Mouse (Mus musculus) cerebellum, adult 18-20 months (tissue): ENCODE data around the gene Ccdc28b.

Source experiments
- DNase-seq, 2 experiments: peaks; one replicate each; pipeline ENCODE4 v3.0.0; 2021

Gene Ccdc28b

DNA sequence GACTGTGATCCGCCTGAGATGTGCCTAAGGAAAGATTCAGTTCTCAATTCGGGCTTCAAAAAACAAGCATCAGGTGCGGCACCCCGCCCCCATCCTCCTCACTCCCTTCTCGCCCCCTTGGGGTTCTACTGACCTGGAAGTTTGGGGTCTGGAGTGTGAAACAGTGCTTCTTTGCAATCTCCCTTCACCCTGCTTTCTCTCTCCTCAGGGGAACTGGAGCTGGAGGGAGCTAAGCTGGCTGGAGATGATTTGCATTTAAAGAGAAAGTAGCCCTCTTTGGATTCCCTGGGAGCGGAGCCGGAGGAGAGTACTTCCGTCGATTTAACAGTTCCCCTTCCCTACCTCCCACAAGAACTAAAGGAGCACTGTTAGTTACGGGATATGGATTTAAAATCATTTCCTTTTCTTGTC is at the start of gene Ccdc28b:
Gene Ccdc28b (minus strand): TSS at position 267 of the 411 bp plus-strand sequence.
- peak; percentile 62 to 69 for DNase-seq

- DNase-seq: peak in 1 of 2 experiments; percentile 15
Measured at GRCm38 (mm10) chr4:129672878-129673449, 49.2 kb upstream of the Ccdc28b start.

- DNase-seq: peak; percentile 88 to 95
Measured at GRCm38 (mm10) chr4:129672083-129672877, 48.5 kb upstream of the Ccdc28b start, which contains the start of gene Kpna6. Kpna6 (minus strand) TSS chr4:129672767.

DNA sequence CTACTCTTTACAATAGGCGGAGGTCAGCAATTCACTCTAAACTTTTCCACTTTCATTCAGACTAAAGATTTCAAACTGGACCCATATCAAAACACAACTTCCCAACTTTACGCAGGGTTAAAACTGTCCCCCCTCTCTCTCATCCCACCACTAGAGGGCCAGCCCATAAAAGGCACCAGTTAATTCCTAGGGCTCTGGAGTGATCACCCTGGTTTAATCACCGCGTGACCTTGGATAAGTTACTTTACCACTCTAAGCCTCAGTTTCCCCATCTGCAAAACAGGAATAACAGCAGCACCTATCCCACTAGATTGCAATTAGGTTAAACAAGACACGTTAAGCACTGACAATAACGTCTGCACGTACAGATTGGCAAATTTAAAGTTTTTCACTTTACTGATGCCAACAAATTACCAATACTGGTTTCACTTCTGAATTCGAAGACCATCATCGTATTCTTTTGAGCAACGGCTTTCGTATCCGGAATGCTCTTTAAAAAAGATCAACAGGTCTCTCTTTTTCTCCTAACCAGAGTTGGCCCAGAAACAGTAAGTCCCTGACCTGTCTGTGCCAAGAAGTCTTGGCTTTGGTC is 47.8 kb upstream of the Ccdc28b start:
- DNase-seq: peak; percentile 54 to 56

DNA sequence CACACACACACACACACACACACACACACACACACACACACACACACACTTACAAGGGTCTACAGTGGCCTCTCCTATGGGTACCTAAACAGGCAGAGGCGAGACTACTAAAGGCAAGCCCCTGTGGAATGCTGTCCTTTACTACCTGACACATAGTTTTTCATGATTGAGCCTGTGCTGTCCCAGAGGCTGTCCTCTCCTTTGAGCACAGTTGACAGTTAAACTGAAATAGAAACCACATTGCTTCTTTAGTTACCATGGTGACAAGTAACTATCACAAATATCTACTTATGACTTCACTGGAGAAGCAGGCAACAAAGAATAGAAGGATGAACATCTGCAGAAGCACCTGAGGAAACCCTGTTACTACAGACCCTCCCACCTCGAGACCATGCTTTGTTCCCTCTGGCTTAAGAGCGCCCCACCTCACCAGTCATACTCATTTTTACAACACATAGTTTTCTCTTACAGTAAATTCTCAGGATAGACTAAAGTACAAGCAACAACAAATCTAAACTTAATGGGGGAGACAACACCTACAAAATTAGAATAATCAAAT is 38.6 kb upstream of the Ccdc28b start:
- DNase-seq: no peak

DNA sequence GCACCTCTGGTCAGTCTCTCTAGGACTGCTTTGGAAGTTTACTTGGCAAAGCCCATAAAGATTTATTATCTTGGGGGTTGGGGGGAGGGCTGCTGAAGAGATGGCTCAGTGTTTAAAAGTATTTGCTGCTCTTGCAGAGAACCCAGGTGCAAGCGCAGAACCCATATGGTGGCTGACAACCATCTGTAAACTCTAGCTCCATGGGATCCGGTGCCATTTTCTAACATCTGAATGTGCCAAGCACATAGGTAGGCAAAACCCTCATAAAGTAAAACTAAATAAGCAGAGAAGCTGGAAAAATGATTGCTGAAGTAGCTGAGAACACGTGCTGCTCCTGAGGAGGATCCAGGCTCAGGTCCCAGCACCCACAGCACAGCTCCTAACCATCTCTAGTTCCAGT is 37.8 kb upstream of the Ccdc28b start:
- no peak for DNase-seq

- no peak for DNase-seq
Measured at GRCm38 (mm10) chr4:129654770-129655169, 31.0 kb upstream of the Ccdc28b start.

GRCm38 (mm10) chr4:129650359-129650758 is 26.6 kb upstream of the Ccdc28b start:
- DNase-seq: no peak

- no peak for DNase-seq
Measured at GRCm38 (mm10) chr4:129648656-129649055, 24.9 kb upstream of the Ccdc28b start.

- no peak for DNase-seq
Measured at GRCm38 (mm10) chr4:129645204-129645603, 21.5 kb upstream of the Ccdc28b start.

DNA sequence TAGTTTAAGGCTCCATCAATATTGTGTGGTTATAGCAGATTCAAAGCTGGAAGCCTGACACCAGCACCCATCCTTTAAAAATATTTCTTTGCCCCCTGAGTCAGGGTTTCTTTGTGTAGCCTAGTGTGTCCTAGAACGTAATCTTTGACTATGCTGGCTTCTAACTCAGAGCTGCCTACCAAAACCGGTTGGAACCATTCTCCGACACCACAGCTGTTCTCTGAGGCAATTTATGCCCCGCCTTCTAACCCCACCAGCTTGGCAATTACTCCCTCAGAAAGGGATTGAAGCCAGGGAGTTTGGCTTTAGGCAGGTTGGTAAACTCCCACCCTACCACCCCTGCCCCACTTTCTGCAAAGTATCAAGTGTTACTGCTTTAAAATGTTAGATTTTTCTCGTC is 18.0 kb upstream of the Ccdc28b start:
- DNase-seq: no peak

DNA sequence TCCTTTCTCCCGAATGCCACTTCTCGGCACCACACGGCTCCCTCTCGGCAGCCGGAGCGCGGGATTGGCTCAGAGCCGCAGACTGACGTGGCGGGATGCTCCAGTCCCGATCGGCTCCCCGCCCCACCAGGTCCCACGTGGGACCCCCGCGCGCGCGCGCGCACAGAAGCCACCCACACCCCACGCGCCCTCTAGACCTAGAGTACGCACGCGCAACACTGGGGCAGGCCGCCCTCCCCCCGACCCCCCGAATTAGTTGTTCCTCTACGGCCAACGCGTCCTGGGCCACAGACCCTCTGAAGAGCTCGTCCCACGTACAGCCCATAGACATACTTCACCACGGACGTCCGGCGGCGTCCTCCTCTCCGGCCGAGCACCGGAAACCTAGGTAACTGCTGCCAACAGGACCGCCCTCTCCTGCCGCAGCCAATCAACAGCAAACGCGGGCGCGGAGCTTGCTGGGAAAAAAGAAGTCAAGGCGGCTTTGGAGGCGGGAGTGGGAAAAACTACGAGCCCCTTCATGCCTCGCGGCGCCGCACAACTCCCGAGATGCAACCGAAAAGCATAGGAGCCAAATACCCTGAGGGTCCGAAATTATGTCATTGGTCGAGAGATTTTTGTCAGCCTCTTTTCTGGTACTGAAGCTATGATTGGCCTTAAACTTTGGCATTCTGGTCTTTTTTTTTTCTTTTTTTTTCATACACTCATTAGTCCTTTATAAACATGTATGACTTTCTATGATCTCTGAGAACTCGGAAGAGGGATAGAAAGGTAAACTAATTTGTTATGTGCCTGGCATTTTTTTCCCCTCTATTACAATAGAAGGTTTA is 17.1 kb upstream of the Ccdc28b start, which contains the start of gene Txlna:
Gene Txlna (minus strand): TSS at position 428 of the 830 bp plus-strand sequence.
- DNase-seq: peak; percentile 97 to 99

DNA sequence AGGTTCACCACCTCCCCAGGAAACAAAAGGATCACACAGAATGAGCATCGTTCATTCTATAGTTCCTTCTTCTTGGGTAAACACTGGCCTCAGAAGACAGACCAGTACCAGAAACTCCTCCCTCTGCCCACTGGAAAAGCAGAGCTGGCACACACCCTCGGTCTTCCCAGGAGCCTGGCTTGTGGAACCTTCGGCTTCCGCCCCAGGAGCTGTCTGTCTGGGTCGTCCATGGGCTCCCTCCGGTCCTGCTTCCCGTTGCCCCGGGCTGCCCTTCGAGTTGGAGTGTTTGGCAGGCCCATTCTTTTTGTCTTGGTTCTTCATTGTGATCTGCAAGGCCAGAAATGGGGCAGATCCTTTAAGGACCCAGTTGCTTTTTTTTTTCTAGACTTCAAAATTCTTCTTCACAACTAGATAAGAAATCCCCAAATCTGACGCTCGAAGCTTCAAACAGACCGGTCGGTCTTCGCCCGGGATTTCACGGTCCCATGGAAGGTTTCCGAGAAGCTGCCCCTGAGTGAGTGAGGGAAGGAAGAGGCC is 16.4 kb upstream of the Ccdc28b start:
- peak; percentile 63 for DNase-seq

GRCm38 (mm10) chr4:129639221-129639620 is 15.5 kb upstream of the Ccdc28b start:
- no peak for DNase-seq

DNA sequence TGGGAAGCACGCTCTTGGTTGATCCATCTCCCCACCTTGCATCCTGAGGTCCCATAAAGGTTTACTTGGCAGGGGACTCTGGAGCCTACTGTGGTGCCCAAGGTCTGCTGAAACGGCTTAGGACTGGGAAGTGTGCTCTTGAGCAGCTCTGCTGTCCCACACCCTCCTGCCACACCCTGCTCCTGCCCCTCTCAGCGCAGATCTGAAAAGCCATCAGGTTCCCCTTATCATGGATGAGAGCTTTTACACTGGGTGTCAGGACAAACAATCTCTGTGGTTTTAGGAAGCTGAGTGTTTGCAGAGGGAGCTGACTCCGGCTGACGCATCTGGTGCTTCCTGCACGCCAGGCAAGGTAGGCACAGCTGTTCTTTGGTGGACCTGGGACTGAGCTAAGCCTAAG is 10.1 kb upstream of the Ccdc28b start:
- DNase-seq: no peak

DNA sequence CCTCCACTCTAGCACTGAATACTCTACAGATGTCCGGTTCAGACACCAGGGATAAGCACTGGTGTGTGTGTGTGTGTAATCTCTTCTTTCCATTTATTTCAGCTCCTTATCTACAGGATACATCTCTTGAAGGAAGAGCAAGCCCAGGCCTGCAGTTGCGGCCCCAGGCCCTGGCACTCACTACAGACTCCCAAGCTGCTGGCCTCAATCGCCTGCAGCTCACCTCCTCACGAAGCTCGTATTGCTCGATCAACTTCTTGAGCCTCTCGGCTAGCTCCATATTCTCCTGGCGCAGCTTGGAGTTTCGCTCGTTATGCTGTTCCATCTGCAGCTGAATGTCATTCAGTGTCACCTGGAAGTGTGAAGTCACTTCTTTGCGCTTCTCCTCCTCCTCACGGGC is 8.1 kb upstream of the Ccdc28b start:
- no peak for DNase-seq

DNA sequence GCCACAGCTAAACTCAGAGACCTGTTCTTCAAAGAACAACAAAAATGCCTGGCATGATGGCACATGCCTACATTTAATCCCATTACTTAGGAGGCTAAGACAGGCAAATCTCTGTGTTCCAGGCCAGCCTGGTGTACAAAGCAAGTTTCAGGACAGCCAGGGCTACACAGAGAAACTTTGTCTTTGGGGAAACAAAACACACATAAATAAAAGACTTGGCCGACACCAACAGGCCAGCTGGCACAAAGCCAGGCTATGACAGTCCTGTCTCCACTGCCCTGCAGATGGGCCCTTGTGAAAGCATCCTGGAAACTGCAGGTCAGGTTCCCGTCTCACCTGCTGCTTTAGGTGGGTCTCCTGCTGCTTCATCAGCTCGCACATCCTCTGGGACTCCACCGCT is 7.2 kb upstream of the Ccdc28b start:
- peak; percentile 50 to 62 for DNase-seq

GRCm38 (mm10) chr4:129626035-129626434 is 2.3 kb upstream of the Ccdc28b start:
- no peak for DNase-seq

GRCm38 (mm10) chr4:129625496-129625895 is 1.7 kb upstream of the Ccdc28b start:
- no peak for DNase-seq

- peak; percentile 66 to 71 for DNase-seq
Measured at GRCm38 (mm10) chr4:129625029-129625370, 1.3 kb upstream of the Ccdc28b start.

DNA sequence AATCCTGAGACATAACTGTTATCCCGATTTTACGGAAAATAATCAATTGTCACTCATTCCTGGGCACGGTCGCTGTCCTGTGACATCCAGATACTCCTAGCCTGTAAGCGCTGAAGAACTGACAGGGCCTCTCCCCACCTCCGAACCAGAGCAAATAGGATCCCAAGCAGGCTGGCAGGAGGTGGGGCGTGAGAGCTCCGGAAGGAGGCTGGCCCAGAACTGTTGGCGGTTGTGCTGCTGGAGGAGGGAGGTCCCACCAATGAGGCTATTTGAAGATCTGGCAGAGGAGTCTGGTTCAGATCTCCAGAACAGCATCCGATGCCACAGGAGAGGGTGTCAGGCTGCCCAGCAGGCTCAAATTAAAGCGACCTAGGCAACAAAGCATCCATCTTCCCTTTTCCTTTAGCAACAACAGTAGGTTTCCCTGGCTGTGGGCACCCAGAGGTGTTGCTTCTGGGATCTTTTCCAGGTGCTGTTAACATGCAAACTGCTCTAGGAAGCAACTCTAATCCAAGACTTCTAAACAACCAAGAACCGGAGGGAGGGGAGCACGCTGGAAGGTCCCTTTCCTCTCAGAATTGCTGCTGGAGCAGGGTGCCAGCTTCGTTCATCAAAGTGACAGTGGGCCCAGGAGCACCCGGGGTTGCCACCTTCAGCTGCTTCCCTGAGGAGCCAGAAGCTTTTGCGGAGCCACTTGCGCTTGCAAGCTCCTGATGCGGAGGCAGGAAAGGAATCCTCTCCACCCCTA is 708 bp upstream of the Ccdc28b start:
- DNase-seq: peak; percentile 87 to 94
